Mouse (Mus musculus): ENCODE measurements around the gene Arl6ip5. TPM values are rescaled to one million over a fixed set of nuclear protein-coding genes. Genes with fewer than 3 reads are reported as not detected.
"Not testable (repeated sequence)": the region's sequence is repeated elsewhere in the genome, so short reads cannot be mapped to it uniquely, and the experiment has no call there.

The Arl6ip5 gene
- polyA plus RNA-seq, 1 experiment from 2014 or later, result 54.5 TPM

- DNase-seq (ENCODE audit: low spot score), result no peak
- peaks cover 57% of the 10 kb centered on the region for H3K36me3 ChIP-seq
- no peaks in the 10 kb centered on the region for H3K4me1 ChIP-seq
- no peaks in the 10 kb centered on the region for H3K27me3 ChIP-seq (ENCODE audit: insufficient read depth, poor library complexity, severe bottlenecking)
- 0 out of 2 replicates have a peak, but pooled peaks cover 4% of the 10 kb centered on the region for H3K9me3 ChIP-seq
- no peak overlapping the region for H3K4me3 ChIP-seq
- 84% methylated on average over 7 of the region's 7 CpGs for WGBS
- H3K27ac ChIP-seq, result no peak overlapping the region
Measured at GRCm38 (mm10) chr6:97234911-97235668, 24.6 kb downstream of the Arl6ip5 start.

DNA sequence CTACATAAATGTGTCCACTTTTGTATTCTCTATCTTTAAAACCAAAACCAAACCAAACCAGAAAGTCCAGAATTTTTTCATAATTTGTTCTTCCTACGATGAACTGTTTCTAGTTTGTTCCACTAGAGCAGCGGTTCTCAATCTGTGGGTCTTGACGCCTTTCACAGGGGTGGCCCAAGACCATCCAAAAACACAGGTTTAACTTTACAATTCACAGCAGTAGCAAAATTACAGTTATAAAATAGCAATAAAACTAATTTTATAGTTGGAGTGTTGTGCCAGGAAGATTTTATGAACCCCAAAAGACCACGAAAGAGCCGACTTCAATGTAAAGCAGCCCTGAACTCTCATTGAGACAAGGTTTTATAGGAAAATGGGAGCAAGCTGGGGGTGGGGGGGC is 25.6 kb downstream of the Arl6ip5 start:
- no peaks in the 10 kb centered on the region for H3K4me1 ChIP-seq
- no peak overlapping the region for H3K4me3 ChIP-seq
- H3K9me3 ChIP-seq, result 0 out of 2 replicates have a peak, but pooled peaks cover 4% of the 10 kb centered on the region
- no peak overlapping the region for H3K27ac ChIP-seq
- 93% methylated on average over 5 of the region's 5 CpGs for WGBS
- DNase-seq (ENCODE audit: low spot score), result no peak
- no peaks in the 10 kb centered on the region for H3K27me3 ChIP-seq (ENCODE audit: insufficient read depth, poor library complexity, severe bottlenecking)
- H3K36me3 ChIP-seq, result peaks cover 50% of the 10 kb centered on the region

DNA sequence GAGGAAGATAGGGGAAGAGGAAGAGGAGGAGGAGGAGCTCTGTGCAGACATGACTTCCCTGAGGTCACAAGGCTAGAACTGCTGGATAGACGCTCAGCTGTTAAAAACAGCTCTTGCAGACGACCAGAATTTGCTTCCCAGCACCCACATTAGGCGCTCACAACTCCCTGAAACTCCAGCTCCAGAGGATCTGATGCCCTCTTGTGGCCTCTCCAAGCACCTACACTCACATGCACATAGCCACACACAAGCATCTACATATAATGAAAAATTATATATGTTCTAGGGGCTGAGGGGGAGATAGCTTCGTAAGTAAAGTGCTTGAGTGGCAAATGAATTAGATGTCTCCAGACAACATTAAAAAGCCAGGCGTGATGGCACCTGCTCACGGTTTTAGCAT is 28.9 kb downstream of the Arl6ip5 start:
- Histone ChIP-seq H3K4me3 (no peak overlapping the region), H3K4me1 (no peaks in the 10 kb centered on the region), H3K9me3 (0 out of 2 replicates have a peak, but pooled peaks cover 4% of the 10 kb centered on the region), H3K27ac (no peak overlapping the region), H3K27me3 (ENCODE audit: insufficient read depth, poor library complexity, severe bottlenecking) (no peaks in the 10 kb centered on the region), H3K36me3 (peaks cover 28% of the 10 kb centered on the region; the same call in 1 of the 2 replicates)
- no peak for DNase-seq (ENCODE audit: low spot score)
- 85% methylated on average over 6 of the region's 6 CpGs for WGBS

DNA sequence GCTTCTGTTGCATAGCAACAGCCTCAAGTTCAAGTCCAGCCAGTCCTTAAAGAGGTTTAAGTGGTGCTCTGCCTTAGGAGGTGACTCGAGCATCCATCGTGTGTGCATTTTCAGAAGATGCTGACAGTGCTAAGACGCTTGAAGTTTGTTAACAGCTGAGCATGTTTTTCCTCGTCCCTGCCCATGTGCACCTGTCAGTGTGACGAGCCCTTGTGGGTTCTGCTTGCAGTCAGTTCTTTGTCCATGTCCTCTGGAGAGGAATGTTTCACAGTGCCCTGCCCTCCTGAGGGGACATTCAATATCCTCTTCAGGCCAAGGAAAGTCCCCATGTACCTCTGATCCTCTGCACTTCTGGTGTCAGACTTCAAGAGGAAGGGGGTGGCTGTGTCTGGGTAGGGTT is 29.6 kb downstream of the Arl6ip5 start:
- Histone ChIP-seq H3K27ac (no peak overlapping the region), H3K9me3 (0 out of 2 replicates have a peak, but pooled peaks cover 4% of the 10 kb centered on the region), H3K27me3 (ENCODE audit: insufficient read depth, poor library complexity, severe bottlenecking) (no peaks in the 10 kb centered on the region), H3K4me3 (no peak overlapping the region), H3K4me1 (no peaks in the 10 kb centered on the region), H3K36me3 (peaks cover 23% of the 10 kb centered on the region; the same call in 1 of the 2 replicates)
- no peak for DNase-seq (ENCODE audit: low spot score)
- WGBS, result 85% methylated on average over 5 of the region's 5 CpGs

- H3K4me1 ChIP-seq, result no peaks in the 10 kb centered on the region
- no peak overlapping the region for H3K4me3 ChIP-seq
- no peak overlapping the region for H3K27ac ChIP-seq
- WGBS, result 85% methylated on average over 4 of the region's 4 CpGs
- no peak for DNase-seq (ENCODE audit: low spot score)
- H3K36me3 ChIP-seq, result peaks cover 25% of the 10 kb centered on the region; the same call in 1 of the 2 replicates
- no peaks in the 10 kb centered on the region for H3K27me3 ChIP-seq (ENCODE audit: insufficient read depth, poor library complexity, severe bottlenecking)
- H3K9me3 ChIP-seq, result 0 out of 2 replicates have a peak, but pooled peaks cover 4% of the 10 kb centered on the region
Measured at GRCm38 (mm10) chr6:97242522-97242921, 32.0 kb downstream of the Arl6ip5 start.

DNA sequence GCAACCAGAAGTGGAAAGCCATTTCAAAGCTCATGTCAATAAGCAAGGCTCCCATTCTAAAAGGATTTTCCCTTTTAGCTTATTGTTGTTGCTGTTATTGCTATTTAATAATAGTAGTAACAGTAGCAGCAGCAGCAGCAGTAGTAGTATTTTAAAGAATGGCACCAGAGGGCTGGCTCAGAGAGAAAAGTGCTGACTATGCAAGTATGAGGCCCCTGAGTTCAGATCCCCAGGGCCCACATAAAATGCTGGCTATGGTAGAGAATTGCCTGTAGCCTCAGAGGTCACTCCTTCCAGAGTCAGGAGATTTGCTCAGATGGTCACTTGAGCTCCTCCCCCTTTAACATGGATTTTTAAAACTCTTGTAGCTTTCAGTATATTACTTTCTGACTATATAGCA is 34.7 kb downstream of the Arl6ip5 start:
- no peaks in the 10 kb centered on the region for H3K4me1 ChIP-seq
- no peak overlapping the region for H3K27ac ChIP-seq
- H3K4me3 ChIP-seq, result no peak overlapping the region

DNA sequence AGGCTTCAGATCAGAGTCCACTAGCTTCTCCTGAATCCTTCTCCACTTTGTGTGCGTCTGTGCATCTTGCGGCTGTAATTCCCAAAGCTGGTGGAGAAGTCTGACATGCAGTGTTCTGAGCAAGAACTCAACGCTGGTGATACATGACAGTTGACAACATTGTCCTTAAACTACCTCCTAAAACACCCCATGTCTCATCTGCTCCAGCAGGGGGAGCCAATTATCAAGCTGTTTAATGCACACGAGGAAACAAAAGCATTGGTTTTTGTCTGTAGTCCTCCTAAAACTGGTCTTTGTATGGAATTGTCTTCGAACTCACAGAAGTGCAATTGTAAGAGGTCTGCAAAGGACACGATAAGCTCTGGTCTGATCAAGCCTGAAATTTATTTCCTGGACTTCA is 40.5 kb downstream of the Arl6ip5 start:
- Histone ChIP-seq H3K4me3 (peak overlapping the region; percentile 51; the same call in 1 of the 2 replicates), H3K4me1 (peaks cover 17% of the 10 kb centered on the region), H3K36me3 (peaks cover 12% of the 10 kb centered on the region; the same call in 1 of the 2 replicates), H3K27me3 (ENCODE audit: insufficient read depth, poor library complexity, severe bottlenecking) (no peaks in the 10 kb centered on the region), H3K9me3 (no peaks in the 10 kb centered on the region), H3K27ac (peak overlapping the region; percentile 87; the same call in 1 of the 2 replicates)
- DNase-seq (ENCODE audit: low spot score), result peak; percentile 79
- WGBS, result 37% methylated on average over 6 of the region's 6 CpGs

More for the DNA sequence above, 34.7 kb downstream of the Arl6ip5 start:
- H3K27me3 ChIP-seq (ENCODE audit: insufficient read depth, poor library complexity, severe bottlenecking), result no peaks in the 10 kb centered on the region
- peaks cover 17% of the 10 kb centered on the region; the same call in 1 of the 2 replicates for H3K36me3 ChIP-seq
- DNase-seq (ENCODE audit: low spot score), result no peak
- H3K9me3 ChIP-seq, result no peaks in the 10 kb centered on the region

DNA sequence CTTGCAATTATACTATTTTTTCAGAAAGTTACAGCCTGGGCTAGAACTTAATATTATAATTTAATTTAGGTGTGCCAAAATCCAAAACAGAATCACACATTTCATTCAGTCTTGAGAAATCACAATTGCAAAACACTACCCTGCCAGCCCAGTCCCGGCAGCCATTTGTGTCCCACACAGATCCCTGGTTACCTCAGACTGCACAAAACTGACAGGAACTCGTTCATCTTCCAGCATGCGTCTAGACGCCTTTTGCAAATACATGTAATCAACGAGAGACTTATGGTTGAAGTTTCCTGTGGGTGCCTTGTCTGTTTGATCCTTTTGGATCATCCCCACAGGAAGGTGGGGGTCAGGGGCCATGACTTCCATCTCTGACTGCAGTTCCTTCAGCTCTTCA is 41.6 kb downstream of the Arl6ip5 start:
- peaks cover 11% of the 10 kb centered on the region; the same call in 1 of the 2 replicates for H3K36me3 ChIP-seq
- H3K4me3 ChIP-seq, result peak overlapping the region; percentile 51
- no peaks in the 10 kb centered on the region for H3K27me3 ChIP-seq (ENCODE audit: insufficient read depth, poor library complexity, severe bottlenecking)
- H3K4me1 ChIP-seq, result peaks cover 21% of the 10 kb centered on the region
- peak overlapping the region; percentile 87 for H3K27ac ChIP-seq
- DNase-seq (ENCODE audit: low spot score), result no peak
- 41% methylated on average over 5 of the region's 5 CpGs for WGBS
- no peaks in the 10 kb centered on the region for H3K9me3 ChIP-seq

DNA sequence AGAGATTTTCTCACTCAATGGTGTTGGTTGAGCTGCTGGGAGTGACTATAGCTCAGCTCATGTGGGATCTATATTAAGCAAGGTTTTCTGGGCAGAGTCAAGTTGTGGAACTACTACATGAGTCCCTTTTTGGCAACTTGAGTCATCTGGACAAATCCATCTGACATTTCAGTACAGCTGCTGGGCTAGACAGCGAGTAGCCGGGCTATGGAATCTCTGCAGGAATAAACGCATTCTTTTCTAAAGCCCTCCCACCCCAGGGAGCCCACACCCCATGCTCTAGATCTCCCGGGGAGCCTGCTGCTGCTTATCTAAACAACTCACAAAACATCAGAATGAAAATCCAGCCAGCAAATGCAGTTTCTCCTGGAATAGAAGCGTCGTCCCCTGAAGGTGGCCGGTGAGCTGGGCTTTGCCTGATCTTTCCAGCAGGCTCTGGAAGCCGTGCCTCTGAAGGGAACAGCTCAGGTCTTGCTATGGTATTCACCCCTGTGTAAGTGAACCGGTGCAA is 42.3 kb downstream of the Arl6ip5 start, which contains the start of gene Lmod3:
Gene Lmod3, minus strand, starts transcription at position 49 of the 511 bp plus-strand sequence.
- WGBS, result 9% methylated on average over 9 of the region's 9 CpGs
- H3K27me3 ChIP-seq (ENCODE audit: insufficient read depth, poor library complexity, severe bottlenecking), result no peaks in the 10 kb centered on the region
- H3K9me3 ChIP-seq, result no peaks in the 10 kb centered on the region
- H3K36me3 ChIP-seq, result peaks cover 4% of the 10 kb centered on the region; the same call in 1 of the 2 replicates
- peak within 1 kb of the TSS; percentile 87 for H3K27ac ChIP-seq
- H3K4me3 ChIP-seq, result peak within 1 kb of the TSS; percentile 51
- DNase-seq (ENCODE audit: low spot score), result peak; percentile 80
- peaks cover 21% of the 10 kb centered on the region for H3K4me1 ChIP-seq

DNA sequence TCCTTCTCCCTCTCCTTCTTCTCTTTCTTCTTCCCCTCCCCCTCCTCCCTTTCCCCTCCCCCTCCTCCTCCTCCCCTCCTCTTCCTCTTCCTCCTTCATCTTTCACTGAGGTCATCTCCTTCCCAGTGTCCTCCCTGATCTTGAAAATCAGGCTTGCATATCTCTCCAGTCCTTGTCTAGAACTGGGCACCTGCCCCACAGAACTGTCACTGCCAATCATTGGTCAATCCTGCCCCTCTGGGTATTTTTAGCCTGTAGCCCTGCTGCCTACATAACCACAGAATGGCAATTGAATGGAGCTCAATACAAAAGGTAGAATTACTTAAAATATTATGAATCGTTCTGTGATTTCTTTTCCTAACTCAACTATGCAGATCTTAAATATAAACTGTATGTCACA is 48.0 kb downstream of the Arl6ip5 start:
- H3K4me1 ChIP-seq, result peaks cover 16% of the 10 kb centered on the region
- H3K4me3 ChIP-seq, result no peak overlapping the region
- H3K27me3 ChIP-seq (ENCODE audit: insufficient read depth, poor library complexity, severe bottlenecking), result no peaks in the 10 kb centered on the region
- H3K27ac ChIP-seq, result 0 out of 2 replicates have a peak overlapping the region, but pooled peaks have one; percentile 8
- WGBS, result 84% methylated on average over 1 of the region's 1 CpGs
- DNase-seq (ENCODE audit: low spot score), result no peak
- no peaks in the 10 kb centered on the region for H3K36me3 ChIP-seq
- no peaks in the 10 kb centered on the region for H3K9me3 ChIP-seq

- H3K9me3 ChIP-seq; H3K4me3 ChIP-seq; H3K27me3 ChIP-seq (ENCODE audit: insufficient read depth, poor library complexity, severe bottlenecking); H3K27ac ChIP-seq; DNase-seq (ENCODE audit: low spot score); H3K36me3 ChIP-seq: not testable (repeated sequence)
- H3K4me1 ChIP-seq, result peaks cover 16% of the 10 kb centered on the region
- 90% methylated on average over 2 of the region's 2 CpGs for WGBS
Measured at GRCm38 (mm10) chr6:97259926-97260325, 49.4 kb downstream of the Arl6ip5 start.

DNA sequence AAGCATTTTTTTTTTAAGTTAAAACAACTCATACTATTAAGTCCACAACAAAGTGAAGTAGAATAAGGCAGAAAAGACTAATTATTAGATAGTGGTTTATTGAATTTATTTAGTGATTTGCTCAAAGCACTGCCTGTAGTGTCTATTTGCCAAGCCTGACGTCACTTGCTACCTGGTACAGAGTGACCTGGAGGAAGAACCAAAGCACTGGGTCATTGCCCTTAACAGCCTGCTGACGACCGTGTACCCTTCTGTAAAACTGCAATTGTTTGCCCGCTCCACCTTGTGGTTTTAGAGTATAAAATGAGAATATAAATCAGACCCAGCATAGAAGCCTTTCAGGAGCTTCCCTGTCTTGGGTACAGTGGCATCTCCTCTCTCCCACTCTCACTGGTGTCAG is 51.7 kb downstream of the Arl6ip5 start:
- H3K4me1 ChIP-seq, result peaks cover 13% of the 10 kb centered on the region; the same call in 1 of the 2 replicates
- H3K27ac ChIP-seq, result no peak overlapping the region
- H3K9me3 ChIP-seq, result no peaks in the 10 kb centered on the region
- 77% methylated on average over 4 of the region's 4 CpGs for WGBS
- H3K36me3 ChIP-seq, result no peaks in the 10 kb centered on the region
- no peaks in the 10 kb centered on the region for H3K27me3 ChIP-seq (ENCODE audit: insufficient read depth, poor library complexity, severe bottlenecking)
- no peak for DNase-seq (ENCODE audit: low spot score)
- no peak overlapping the region for H3K4me3 ChIP-seq

DNA sequence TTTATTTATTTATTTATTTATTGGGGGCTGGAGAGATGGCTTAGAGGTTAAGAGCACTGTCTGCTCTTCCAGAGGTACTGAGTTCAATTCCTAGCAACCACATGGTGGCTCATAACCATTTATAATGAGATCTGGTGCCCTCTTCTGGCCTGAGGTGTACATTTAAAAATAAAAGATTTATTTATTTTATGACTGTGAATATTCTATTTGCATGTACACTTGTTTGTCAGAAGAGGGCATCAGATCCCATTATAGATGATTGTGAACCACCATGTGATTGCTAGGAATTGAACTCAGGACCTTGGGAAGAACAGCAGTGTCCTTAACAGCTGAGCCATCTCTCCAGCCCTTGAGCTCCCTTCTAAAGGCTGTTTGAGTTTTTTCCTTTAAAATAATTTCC is 53.3 kb downstream of the Arl6ip5 start:
- not testable (repeated sequence) for H3K4me3 ChIP-seq; H3K36me3 ChIP-seq; DNase-seq (ENCODE audit: low spot score); H3K4me1 ChIP-seq; H3K27me3 ChIP-seq (ENCODE audit: insufficient read depth, poor library complexity, severe bottlenecking); H3K9me3 ChIP-seq
- 0 out of 2 replicates have a peak overlapping the region, but pooled peaks have one; percentile 78 for H3K27ac ChIP-seq

Measured in heart, embryonic 10.5 days (tissue).